Mouse (Mus musculus): ENCODE results near the gene Suz12. TPM values are rescaled to one million over a fixed set of nuclear protein-coding genes. Genes with fewer than 3 reads are reported as not detected.
"Not testable (repeated sequence)": the region's sequence is repeated elsewhere in the genome, so short reads cannot be mapped to it uniquely, and the experiment has no call there.

Gene Suz12
- polyA plus RNA-seq, 1 experiment from 2014 or later, result 21.3 TPM

DNA sequence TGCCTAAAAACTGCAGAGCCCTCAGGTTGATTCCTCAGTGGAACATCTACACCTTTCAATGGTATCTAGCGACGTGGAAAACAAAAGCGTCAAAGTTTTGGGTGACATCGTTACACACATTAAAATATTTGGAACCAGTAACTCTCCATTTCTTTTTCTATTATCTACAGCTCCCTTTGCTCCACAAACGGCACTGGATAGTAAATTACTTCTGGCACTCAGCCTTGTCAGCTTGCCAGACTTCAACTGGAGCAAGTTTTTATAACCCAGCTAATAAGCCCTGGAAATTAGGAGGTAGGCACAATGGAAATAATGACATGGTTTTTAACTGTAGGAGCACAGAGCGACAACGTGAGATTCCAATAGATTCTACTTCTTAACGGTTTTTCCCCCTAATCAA is 27.0 kb upstream of the Suz12 start:
- peaks cover 6% of the 10 kb centered on the region for H3K4me1 ChIP-seq (ENCODE audit: control insufficient read depth, insufficient read depth, low read length)
- no peaks in the 10 kb centered on the region for H3K27me3 ChIP-seq (ENCODE audit: control insufficient read depth, insufficient read depth, low read length)
- H3K27ac ChIP-seq (ENCODE audit: low read depth, low read length), result no peak overlapping the region
- no peak overlapping the region for H3K9ac ChIP-seq (ENCODE audit: low read length)
- no peak overlapping the region for H3K4me2 ChIP-seq (ENCODE audit: low read depth)
- DNase-seq (ENCODE audit: low spot score) (no peak), ATAC-seq (ENCODE audit: insufficient read depth, low FRiP score, low TSS enrichment) (no peak)
- H3K9me3 ChIP-seq (ENCODE audit: control insufficient read depth, low read length), result no peaks in the 10 kb centered on the region
- no peak overlapping the region for H3K4me3 ChIP-seq (ENCODE audit: low read depth, low read length)
- 56% methylated on average over 8 of the region's 8 CpGs for WGBS
- no peaks in the 10 kb centered on the region for H3K36me3 ChIP-seq (ENCODE audit: control insufficient read depth, insufficient read depth, low read length)

DNA sequence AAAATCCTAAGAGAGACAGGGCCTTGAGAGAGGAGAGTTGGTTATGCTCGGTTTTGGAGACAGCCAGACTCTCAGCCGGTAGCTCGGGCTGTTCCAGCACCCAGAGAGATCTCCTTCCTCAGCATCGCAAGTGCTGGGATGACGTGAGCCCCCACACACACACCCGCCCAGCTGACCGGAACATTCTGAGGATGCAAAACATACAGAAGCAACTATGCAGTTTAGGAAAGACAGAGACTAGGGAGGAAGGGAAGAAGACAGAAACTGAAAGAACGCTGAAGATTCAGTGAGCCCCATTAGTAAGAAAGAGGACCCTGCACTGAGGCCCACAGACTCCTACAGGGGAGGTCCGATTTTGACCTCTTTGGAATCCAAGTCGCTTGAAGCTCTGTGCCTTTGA is 25.2 kb upstream of the Suz12 start:
- Histone ChIP-seq H3K4me3 (ENCODE audit: low read depth, low read length) (no peak overlapping the region), H3K4me1 (ENCODE audit: control insufficient read depth, insufficient read depth, low read length) (no peaks in the 10 kb centered on the region), H3K27me3 (ENCODE audit: control insufficient read depth, insufficient read depth, low read length) (peaks cover under 1% of the 10 kb centered on the region; the same call in 1 of the 2 replicates), H3K9me3 (ENCODE audit: control insufficient read depth, low read length) (no peaks in the 10 kb centered on the region), H3K27ac (ENCODE audit: low read depth, low read length) (no peak overlapping the region), H3K4me2 (ENCODE audit: low read depth) (no peak overlapping the region), H3K9ac (ENCODE audit: low read length) (no peak overlapping the region), H3K36me3 (ENCODE audit: control insufficient read depth, insufficient read depth, low read length) (no peaks in the 10 kb centered on the region)
- 81% methylated on average over 10 of the region's 10 CpGs for WGBS
- DNase-seq (ENCODE audit: low spot score), result no peak
- no peak for ATAC-seq (ENCODE audit: insufficient read depth, low FRiP score, low TSS enrichment)

DNA sequence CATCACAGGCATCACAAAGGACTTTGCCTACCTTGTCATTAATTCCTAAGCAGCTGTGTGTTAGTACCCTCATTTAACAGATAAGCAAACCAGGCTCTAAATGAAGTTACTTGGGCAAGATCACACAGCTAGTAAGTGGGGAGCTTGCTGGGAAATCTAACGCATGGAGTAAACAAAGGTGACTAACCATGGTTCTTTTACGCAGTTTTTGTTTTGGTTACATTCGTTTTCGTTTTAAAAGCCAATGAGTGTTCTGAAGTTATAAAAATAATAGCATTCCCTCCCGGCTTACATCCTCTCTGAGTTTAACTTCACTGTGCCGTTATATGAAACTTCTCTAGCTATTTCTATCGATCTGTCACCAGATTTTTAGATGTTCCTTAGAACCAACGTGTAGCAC is 19.8 kb upstream of the Suz12 start:
- no peaks in the 10 kb centered on the region for H3K36me3 ChIP-seq (ENCODE audit: control insufficient read depth, insufficient read depth, low read length)
- H3K4me1 ChIP-seq (ENCODE audit: control insufficient read depth, insufficient read depth, low read length), result 0 out of 2 replicates have a peak, but pooled peaks cover 6% of the 10 kb centered on the region
- H3K4me2 ChIP-seq (ENCODE audit: low read depth), result peak overlapping the region; percentile 85
- H3K27me3 ChIP-seq (ENCODE audit: control insufficient read depth, insufficient read depth, low read length), result peaks cover 18% of the 10 kb centered on the region
- H3K27ac ChIP-seq (ENCODE audit: low read depth, low read length), result no peak overlapping the region
- H3K4me3 ChIP-seq (ENCODE audit: low read depth, low read length), result peak overlapping the region; percentile 47
- peak; percentile 12 for DNase-seq (ENCODE audit: low spot score)
- no peak overlapping the region; the same call in 1 of the 2 replicates for H3K9ac ChIP-seq (ENCODE audit: low read length)
- no peak for ATAC-seq (ENCODE audit: insufficient read depth, low FRiP score, low TSS enrichment)
- WGBS, result 14% methylated on average over 8 of the region's 8 CpGs
- H3K9me3 ChIP-seq (ENCODE audit: control insufficient read depth, low read length), result no peaks in the 10 kb centered on the region

DNA sequence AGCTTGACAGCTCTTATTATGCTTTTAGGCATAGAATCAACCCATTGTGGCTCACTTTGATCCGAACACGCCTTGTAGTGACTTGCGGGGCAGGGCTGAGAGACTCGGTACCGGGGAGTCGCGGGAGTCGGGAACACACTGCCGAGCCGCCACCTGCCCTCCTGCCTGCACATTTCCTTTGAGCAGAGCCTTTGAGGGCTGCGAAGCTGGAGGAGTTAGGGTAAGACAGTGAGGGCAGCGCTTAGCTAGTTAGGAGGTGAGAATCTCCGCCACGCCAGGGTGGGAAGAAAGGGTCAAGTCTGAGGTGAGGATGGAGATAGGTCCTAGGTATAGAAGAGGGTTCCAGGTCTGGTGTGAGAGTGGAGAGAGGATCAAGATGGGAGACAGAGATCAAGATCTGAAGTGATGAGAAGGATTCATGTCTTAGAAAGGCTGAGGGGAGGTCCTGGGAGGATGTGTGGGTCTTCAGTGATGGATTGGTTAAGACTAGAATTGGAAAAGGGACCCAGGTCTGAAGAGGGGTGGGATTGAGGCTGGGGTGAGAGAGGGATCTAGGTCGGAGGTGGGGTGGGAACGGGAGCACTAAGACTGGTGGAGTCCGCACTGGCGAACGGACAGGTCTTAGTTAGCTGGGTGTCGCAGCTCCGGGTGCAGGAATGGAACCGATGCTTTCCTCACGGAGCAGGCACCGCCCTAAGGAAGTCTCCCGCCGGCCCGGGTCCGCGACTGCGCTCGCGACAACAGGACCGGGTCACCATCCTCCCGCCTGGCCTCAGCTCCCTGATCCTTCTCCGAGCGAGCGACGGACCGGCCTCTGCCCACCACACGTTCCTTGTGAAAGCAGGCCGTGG is 19.1 kb upstream of the Suz12 start:
- Histone ChIP-seq H3K9ac (ENCODE audit: low read length) (peak overlapping the region; percentile 58), H3K4me3 (ENCODE audit: low read depth, low read length) (peak overlapping the region; percentile 47), H3K27ac (ENCODE audit: low read depth, low read length) (no peak overlapping the region), H3K4me1 (ENCODE audit: control insufficient read depth, insufficient read depth, low read length) (0 out of 2 replicates have a peak, but pooled peaks cover 6% of the 10 kb centered on the region), H3K27me3 (ENCODE audit: control insufficient read depth, insufficient read depth, low read length) (peaks cover 18% of the 10 kb centered on the region), H3K4me2 (ENCODE audit: low read depth) (peak overlapping the region; percentile 85), H3K36me3 (ENCODE audit: control insufficient read depth, insufficient read depth, low read length) (no peaks in the 10 kb centered on the region), H3K9me3 (ENCODE audit: control insufficient read depth, low read length) (no peaks in the 10 kb centered on the region)
- under 1% methylated on average over 37 of the region's 41 CpGs for WGBS
- DNase-seq (ENCODE audit: low spot score) (peak; percentile 61), ATAC-seq (ENCODE audit: insufficient read depth, low FRiP score, low TSS enrichment) (no peak)

DNA sequence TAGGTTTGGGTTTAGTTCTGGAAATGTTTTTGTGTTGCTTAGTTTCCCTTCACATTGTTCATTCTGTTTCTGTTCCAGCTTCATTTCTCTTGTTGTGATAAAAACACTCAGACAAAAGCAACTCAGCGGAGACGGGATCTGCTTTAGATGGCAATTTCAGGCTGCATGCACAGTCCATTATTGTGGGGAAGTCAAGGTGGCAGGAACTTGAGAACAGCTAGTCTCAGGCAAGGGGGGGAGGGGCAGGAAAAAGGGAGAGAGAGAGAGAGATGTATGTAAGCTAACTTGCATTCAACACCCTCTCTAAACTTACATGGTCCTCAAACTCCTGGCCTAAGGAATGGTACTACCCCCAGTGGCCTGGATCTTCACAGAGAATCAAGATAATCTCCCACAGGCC is 17.5 kb upstream of the Suz12 start:
- H3K27ac ChIP-seq (ENCODE audit: low read depth, low read length), result no peak overlapping the region
- no peaks in the 10 kb centered on the region for H3K36me3 ChIP-seq (ENCODE audit: control insufficient read depth, insufficient read depth, low read length)
- peaks cover 18% of the 10 kb centered on the region for H3K27me3 ChIP-seq (ENCODE audit: control insufficient read depth, insufficient read depth, low read length)
- ATAC-seq (ENCODE audit: insufficient read depth, low FRiP score, low TSS enrichment) (no peak), DNase-seq (ENCODE audit: low spot score) (no peak)
- no peak overlapping the region for H3K9ac ChIP-seq (ENCODE audit: low read length)
- no peak overlapping the region for H3K4me2 ChIP-seq (ENCODE audit: low read depth)
- no peak overlapping the region for H3K4me3 ChIP-seq (ENCODE audit: low read depth, low read length)
- WGBS, result 64% methylated on average over 2 of the region's 2 CpGs
- H3K9me3 ChIP-seq (ENCODE audit: control insufficient read depth, low read length), result no peaks in the 10 kb centered on the region
- H3K4me1 ChIP-seq (ENCODE audit: control insufficient read depth, insufficient read depth, low read length), result 0 out of 2 replicates have a peak, but pooled peaks cover 6% of the 10 kb centered on the region

DNA sequence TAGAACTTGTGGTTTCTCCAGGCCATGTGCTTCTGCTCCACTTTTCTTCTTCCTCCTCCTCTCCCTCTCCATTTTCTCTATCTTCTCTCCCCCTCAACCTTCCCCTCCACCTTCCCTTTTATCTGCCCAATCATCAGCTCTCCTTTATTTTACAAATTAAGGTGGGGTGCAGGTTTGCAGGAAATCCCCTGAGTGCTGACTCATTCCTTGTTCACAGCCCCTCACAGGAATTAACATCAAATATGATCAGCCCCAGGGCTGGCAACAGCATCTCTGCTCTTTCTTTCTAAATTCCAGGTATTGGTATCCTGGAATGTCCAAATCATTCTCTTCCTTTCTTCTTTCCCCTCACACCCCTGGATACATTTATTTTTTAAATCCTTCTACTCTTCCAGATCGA is 16.7 kb upstream of the Suz12 start:
- 0 out of 2 replicates have a peak, but pooled peaks cover 6% of the 10 kb centered on the region for H3K4me1 ChIP-seq (ENCODE audit: control insufficient read depth, insufficient read depth, low read length)
- DNase-seq (ENCODE audit: low spot score), result no peak
- no peaks in the 10 kb centered on the region for H3K9me3 ChIP-seq (ENCODE audit: control insufficient read depth, low read length)
- H3K4me3 ChIP-seq (ENCODE audit: low read depth, low read length), result no peak overlapping the region
- WGBS, result 89% methylated on average over 1 of the region's 1 CpGs
- no peak overlapping the region for H3K4me2 ChIP-seq (ENCODE audit: low read depth)
- H3K27me3 ChIP-seq (ENCODE audit: control insufficient read depth, insufficient read depth, low read length), result peaks cover 18% of the 10 kb centered on the region
- no peak overlapping the region for H3K27ac ChIP-seq (ENCODE audit: low read depth, low read length)
- ATAC-seq (ENCODE audit: insufficient read depth, low FRiP score, low TSS enrichment), result no peak
- no peaks in the 10 kb centered on the region for H3K36me3 ChIP-seq (ENCODE audit: control insufficient read depth, insufficient read depth, low read length)
- H3K9ac ChIP-seq (ENCODE audit: low read length), result no peak overlapping the region

DNA sequence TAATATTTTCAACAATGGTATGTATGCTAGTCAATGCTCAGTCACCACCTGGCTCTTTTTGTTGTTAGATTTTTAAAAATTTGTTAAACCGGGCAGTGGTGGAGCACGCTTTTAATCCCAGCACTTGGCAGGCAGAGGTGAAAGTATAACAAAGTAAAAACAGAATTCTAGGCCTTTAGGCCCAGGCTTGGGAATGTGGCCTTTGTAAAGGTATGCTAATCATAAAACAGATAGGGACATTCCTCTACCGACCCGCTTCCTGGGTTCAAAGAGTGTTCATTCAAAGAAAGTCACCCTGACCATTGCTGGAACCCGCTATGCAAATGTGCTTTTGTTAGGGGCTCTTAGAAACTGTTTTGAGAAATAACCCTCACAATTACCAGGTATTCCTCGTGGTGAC is 16.3 kb upstream of the Suz12 start:
- not testable (repeated sequence) for H3K4me1 ChIP-seq (ENCODE audit: control insufficient read depth, insufficient read depth, low read length); H3K27ac ChIP-seq (ENCODE audit: low read depth, low read length); H3K4me2 ChIP-seq (ENCODE audit: low read depth); H3K36me3 ChIP-seq (ENCODE audit: control insufficient read depth, insufficient read depth, low read length); H3K9ac ChIP-seq (ENCODE audit: low read length); DNase-seq (ENCODE audit: low spot score); H3K9me3 ChIP-seq (ENCODE audit: control insufficient read depth, low read length); ATAC-seq (ENCODE audit: insufficient read depth, low FRiP score, low TSS enrichment); H3K4me3 ChIP-seq (ENCODE audit: low read depth, low read length)
- peaks cover 18% of the 10 kb centered on the region for H3K27me3 ChIP-seq (ENCODE audit: control insufficient read depth, insufficient read depth, low read length)
- 76% methylated on average over 6 of the region's 6 CpGs for WGBS

DNA sequence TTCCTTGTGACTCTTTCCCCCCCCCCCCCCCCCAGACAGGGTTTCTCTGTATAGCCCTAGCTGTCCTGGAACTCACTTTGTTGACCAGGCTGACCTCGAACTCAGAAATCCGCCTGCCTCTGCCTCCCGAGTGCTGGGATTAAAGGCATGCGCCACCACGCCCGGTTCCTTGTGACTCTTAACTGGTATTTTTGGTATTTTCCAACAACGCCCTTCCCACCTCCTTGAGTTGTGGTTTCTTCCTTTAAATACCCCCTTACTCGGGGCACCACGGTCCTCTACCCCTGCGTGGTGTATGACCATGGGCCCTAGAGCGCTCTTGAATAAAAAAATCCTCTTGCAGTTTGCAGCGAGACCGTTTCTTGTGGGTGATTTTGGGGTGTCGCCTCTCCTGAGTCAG is 15.8 kb upstream of the Suz12 start:
- H3K4me3 ChIP-seq (ENCODE audit: low read depth, low read length); H3K36me3 ChIP-seq (ENCODE audit: control insufficient read depth, insufficient read depth, low read length); H3K4me2 ChIP-seq (ENCODE audit: low read depth); DNase-seq (ENCODE audit: low spot score); ATAC-seq (ENCODE audit: insufficient read depth, low FRiP score, low TSS enrichment); H3K4me1 ChIP-seq (ENCODE audit: control insufficient read depth, insufficient read depth, low read length); H3K27ac ChIP-seq (ENCODE audit: low read depth, low read length); H3K9me3 ChIP-seq (ENCODE audit: control insufficient read depth, low read length); H3K9ac ChIP-seq (ENCODE audit: low read length): not testable (repeated sequence)
- H3K27me3 ChIP-seq (ENCODE audit: control insufficient read depth, insufficient read depth, low read length), result peaks cover 18% of the 10 kb centered on the region
- WGBS, result 93% methylated on average over 14 of the region's 14 CpGs

DNA sequence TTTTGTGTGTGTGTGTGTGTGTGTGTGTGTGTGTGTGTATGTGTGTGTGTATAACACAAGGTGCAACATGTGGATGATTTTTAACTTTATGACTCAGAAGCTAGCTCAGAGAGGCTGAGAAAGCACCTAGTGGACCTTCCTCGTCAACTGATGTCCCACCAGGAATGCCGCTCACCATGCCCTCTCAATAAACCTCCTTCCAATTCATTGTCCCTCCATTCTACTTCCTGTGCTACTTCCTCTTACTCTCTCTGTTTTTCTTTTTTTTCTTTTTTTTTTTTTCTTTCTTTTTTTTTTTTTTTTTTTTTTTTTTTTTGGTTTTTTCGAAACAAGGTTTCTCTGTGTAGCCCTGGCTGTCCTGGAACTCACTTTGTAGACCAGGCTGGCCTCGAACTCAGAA is 15.2 kb upstream of the Suz12 start:
- not testable (repeated sequence) for H3K4me3 ChIP-seq (ENCODE audit: low read depth, low read length); ATAC-seq (ENCODE audit: insufficient read depth, low FRiP score, low TSS enrichment); H3K4me2 ChIP-seq (ENCODE audit: low read depth); H3K9me3 ChIP-seq (ENCODE audit: control insufficient read depth, low read length); H3K9ac ChIP-seq (ENCODE audit: low read length); H3K27ac ChIP-seq (ENCODE audit: low read depth, low read length); DNase-seq (ENCODE audit: low spot score); H3K4me1 ChIP-seq (ENCODE audit: control insufficient read depth, insufficient read depth, low read length); H3K36me3 ChIP-seq (ENCODE audit: control insufficient read depth, insufficient read depth, low read length)
- H3K27me3 ChIP-seq (ENCODE audit: control insufficient read depth, insufficient read depth, low read length), result peaks cover 18% of the 10 kb centered on the region
- WGBS, result 87% methylated on average over 3 of the region's 4 CpGs
